Mouse (Mus musculus): Measurements from ENCODE around the gene Gdf11.

Gene Gdf11

DNA sequence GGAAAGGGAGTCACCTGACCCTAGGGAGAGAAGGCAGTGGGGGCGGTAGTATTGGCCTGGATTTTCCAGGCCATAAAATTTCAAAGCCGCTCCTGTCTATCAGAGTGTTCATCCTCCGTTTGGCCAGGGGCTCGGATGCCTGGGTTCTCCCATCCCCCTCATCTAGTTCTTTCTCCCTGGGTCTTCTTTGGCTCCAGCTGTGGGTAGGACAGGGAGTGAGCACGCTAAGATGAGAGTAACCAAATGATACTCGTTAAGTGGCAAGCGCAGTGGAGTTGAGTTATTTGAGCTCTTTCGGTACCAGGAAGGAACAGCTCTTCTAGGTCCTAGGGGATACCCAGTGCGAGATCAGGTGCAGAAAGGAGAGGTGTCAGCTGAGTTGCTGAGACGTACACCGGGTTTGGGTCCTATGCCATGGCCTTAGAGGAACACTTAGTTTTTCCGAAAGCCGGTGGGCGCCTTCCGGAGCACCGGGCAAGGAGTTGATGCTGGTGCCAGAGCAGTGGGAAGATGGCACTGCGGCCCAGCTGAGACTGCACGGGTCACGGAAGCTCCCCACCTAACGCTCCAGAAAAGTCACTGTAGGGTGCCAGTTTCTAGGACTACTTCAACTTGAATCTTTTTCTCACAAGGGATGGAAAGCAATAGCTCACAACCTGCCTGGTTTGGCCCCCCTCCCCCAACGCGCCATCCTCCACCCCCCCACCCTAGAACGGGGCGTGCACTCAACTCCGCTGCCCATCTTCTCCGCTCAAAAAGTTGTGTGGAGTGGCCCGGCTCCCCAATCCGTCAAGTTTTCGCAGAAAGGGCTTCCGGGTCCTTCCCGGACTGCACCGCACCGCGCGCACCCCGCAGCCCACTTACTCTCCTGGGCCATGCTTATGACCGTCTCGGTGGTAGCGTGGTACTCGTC is 879 bp downstream of the Gdf11 start:
- no peak for DNase-seq

GRCm38 (mm10) chr10:128889846-128890245 is 1.7 kb downstream of the Gdf11 start:
- no peak for DNase-seq

GRCm38 (mm10) chr10:128888941-128889827 is 2.3 kb downstream of the Gdf11 start:
- DNase-seq = no peak

DNA sequence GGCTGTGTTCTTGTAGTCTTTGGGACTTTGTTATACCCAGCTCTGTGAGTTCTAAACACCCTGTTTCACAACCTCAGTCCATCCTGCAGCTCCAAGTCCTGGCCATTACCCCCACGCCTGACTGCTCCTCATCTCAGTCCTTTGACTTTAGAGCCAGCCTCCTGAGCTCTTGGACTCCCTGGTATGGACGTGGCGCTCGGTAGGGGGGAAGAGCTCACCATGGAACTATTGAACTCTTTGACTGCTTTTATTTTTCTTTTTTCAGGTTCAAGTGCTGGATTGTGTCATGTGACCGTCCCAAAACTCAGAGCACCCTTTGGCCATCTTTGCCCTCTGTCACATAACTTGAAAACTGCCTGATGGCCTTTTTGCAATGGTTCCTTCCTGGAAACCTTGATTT is 9.5 kb downstream of the Gdf11 start:
- no peak for DNase-seq

GRCm38 (mm10) chr10:128878811-128879210 is 12.7 kb downstream of the Gdf11 start:
- no peak for DNase-seq

- DNase-seq = no peak
These were observed 13.2 kb downstream of the Gdf11 start for GRCm38 (mm10) chr10:128878291-128878690.

DNA sequence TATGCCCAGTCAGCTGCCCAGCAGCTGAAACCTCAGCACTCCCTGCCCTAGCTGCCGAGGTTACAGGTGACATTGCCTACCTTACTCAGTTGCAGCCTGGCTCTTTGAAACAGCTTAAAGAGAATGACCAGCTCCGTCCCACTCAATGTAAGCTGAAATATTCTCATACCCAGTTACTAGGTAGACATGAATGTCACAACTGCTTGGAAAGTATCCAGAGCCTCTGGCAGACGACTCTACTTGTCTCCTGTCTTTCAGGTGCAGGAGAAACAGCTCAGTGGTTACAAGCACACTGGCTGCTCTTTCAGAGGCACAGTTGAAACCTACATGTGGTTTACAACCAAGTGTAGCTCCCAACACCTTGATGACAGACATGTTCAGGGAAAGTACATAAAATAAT is 21.2 kb downstream of the Gdf11 start:
- no peak for DNase-seq

DNA sequence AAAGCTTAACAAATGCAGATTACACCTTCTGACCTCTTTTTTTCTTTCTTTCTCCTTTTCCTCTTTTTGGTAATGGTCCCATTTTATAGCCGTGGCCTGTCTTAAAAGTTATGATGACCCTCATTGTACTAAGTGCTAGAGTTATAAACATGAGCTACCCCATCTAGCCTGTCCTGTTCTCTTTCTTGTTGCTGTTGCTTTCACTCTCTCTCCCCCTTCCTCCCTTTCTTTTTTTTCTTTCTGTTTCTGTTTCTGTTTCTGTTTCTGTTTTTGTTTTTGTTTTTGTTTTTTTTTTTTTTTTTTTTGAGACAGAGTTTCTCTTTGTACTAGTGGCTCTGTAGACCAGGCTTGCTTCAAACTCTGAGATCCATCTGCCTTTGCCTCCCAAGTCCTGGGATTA is 25.0 kb downstream of the Gdf11 start:
- DNase-seq = no peak

GRCm38 (mm10) chr10:128866042-128866441 is 25.5 kb downstream of the Gdf11 start:
- DNase-seq = no peak

GRCm38 (mm10) chr10:128861176-128861575 is 30.3 kb downstream of the Gdf11 start:
- no peak for DNase-seq

GRCm38 (mm10) chr10:128850339-128850738 is 41.2 kb downstream of the Gdf11 start:
- DNase-seq = no peak

GRCm38 (mm10) chr10:128848426-128848825 is 43.1 kb downstream of the Gdf11 start:
- no peak for DNase-seq

DNA sequence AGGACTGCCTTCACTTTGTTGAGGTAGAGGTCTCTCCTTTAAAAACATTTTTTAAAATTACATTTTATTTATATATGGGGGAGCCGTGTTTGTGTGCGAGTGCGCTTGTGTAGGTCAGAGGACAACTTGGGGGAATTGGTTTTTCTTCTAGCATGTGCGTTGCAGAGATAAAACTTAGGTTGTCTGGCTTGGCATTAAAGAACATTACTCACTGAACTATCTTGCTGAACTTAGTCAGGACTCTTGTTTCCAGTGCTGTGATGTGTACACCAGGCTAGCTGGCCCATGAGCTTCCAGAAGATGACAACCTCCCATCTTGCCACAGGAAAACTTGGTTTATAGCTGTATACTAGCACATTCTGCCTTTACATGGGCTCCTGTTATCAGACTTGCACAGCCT is 44.9 kb downstream of the Gdf11 start:
- DNase-seq = no peak

GRCm38 (mm10) chr10:128845516-128845915 is 46.0 kb downstream of the Gdf11 start:
- no peak for DNase-seq

GRCm38 (mm10) chr10:128843260-128843659 is 48.3 kb downstream of the Gdf11 start:
- no peak for DNase-seq

DNA sequence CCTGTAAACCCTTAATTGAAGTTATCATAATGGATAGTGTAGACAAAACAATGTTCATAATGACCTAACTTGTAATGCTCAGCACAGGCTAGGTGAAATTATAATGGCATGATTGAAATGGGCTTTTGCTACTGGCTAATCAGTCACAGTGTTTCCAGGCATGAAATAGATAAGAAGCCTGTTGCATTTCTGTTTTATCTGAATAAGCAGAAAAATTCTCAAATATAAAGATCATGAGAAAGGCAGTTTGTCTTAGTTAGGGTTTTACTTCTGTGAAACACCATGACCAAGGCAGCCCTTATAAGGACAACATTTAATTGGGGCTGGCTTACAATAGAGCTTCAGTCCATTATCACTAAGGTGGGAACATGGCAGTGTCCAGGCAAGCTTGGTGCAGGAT is 50.9 kb downstream of the Gdf11 start:
- no peak for DNase-seq

GRCm38 (mm10) chr10:128839434-128839833 is 52.1 kb downstream of the Gdf11 start:
- DNase-seq = no peak

DNA sequence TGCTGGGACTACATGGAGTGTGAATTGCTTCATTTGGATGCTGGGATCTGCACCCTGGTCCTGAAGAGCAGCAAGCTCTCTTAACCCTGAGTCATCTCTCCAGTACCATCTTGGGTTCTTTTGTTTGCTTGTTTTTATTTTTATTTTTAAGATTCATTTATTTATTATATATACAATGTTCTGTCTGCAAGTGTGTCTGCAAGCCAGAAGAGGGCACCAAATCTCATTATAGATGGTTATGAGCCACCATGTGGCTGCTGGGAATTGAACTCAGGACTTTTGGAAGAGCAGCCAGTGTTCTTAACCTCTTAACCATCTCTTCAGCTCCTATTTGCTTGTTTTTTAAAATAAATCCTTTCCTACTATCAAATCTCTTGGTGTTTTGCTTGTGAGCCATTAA is 54.1 kb downstream of the Gdf11 start:
- DNase-seq = no peak

Data from lung, postnatal 4 days (tissue).